Mouse (Mus musculus): ENCODE measurements at regions not wholly inside any gene's neighbourhood (a gene's known extent, or its start where the extent isn't known, plus 50 kb on each side); places are given as distances from the start of the nearest gene placed in this dataset.

GRCm38 (mm10) chr13:119342761-119343160 is 85.6 kb upstream of the Paip1 start:
- DNase-seq (ENCODE audit: extremely low spot score in 1 of 2, low spot score in 1 of 2), result no peak

GRCm38 (mm10) chr13:119347988-119348387 is 80.4 kb upstream of the Paip1 start:
- DNase-seq (ENCODE audit: extremely low spot score in 1 of 2, low spot score in 1 of 2), result no peak

- no peak for DNase-seq (ENCODE audit: extremely low spot score in 1 of 2, low spot score in 1 of 2)
These were observed 77.1 kb upstream of the Paip1 start for GRCm38 (mm10) chr13:119351346-119351745.

- DNase-seq (ENCODE audit: extremely low spot score in 1 of 2, low spot score in 1 of 2), result no peak
These were observed 69.7 kb upstream of the Paip1 start for GRCm38 (mm10) chr13:119358696-119359095.

GRCm38 (mm10) chr13:119363379-119363778 is 65.0 kb upstream of the Paip1 start:
- peak in 1 of 2 experiments; percentile 78 for DNase-seq (ENCODE audit: extremely low spot score in 1 of 2, low spot score in 1 of 2)

GRCm38 (mm10) chr13:119364160-119364559 is 64.2 kb upstream of the Paip1 start:
- DNase-seq (ENCODE audit: extremely low spot score in 1 of 2, low spot score in 1 of 2), result no peak

GRCm38 (mm10) chr13:119367544-119367943 is 60.9 kb upstream of the Paip1 start:
- DNase-seq (ENCODE audit: extremely low spot score in 1 of 2, low spot score in 1 of 2), result no peak

- DNase-seq (ENCODE audit: extremely low spot score in 1 of 2, low spot score in 1 of 2), result peak; percentile 46 to 92
These were observed 49.9 kb upstream of the Paip1 start for GRCm38 (mm10) chr13:119378404-119379037.
